Mouse (Mus musculus) frontal cortex, adult (tissue): Measurements from ENCODE around the gene Zcchc3.
"Not testable (repeated sequence)": the region's sequence is repeated elsewhere in the genome, so short reads cannot be mapped to it uniquely, and the experiment has no call there.

Experiments
- ATAC-seq: cut with Nextera tagmentation; 2 replicates; pipeline ENCODE4 v1.9.2; 2017; ENCODE audit warnings: mild to moderate bottlenecking, moderate library complexity, mixed read lengths; ENCODE audit not compliant: low TSS enrichment

The Zcchc3 gene

GRCm38 (mm10) chr2:152414591-152415165, at the start of gene Zcchc3:
Zcchc3 (minus strand) TSS chr2:152415027.
- ATAC-seq = peak; percentile 86

GRCm38 (mm10) chr2:152459241-152459640, 44.4 kb upstream of the Zcchc3 start:
- no peak for ATAC-seq

- ATAC-seq = no peak
Measured at GRCm38 (mm10) chr2:152452101-152452781, 37.4 kb upstream of the Zcchc3 start.

GRCm38 (mm10) chr2:152450241-152450640, 35.4 kb upstream of the Zcchc3 start:
- ATAC-seq = peak; percentile 82

- no peak for ATAC-seq
Measured at GRCm38 (mm10) chr2:152447461-152447860, 32.6 kb upstream of the Zcchc3 start.

GRCm38 (mm10) chr2:152446642-152447041, 31.8 kb upstream of the Zcchc3 start:
- no peak for ATAC-seq

- no peak for ATAC-seq
Measured at GRCm38 (mm10) chr2:152443281-152443680, 28.5 kb upstream of the Zcchc3 start.

GRCm38 (mm10) chr2:152442322-152442721, 27.5 kb upstream of the Zcchc3 start:
- ATAC-seq = no peak

GRCm38 (mm10) chr2:152439833-152440232, 25.0 kb upstream of the Zcchc3 start:
- ATAC-seq = no peak

- ATAC-seq = no peak
Measured at GRCm38 (mm10) chr2:152438963-152439362, 24.1 kb upstream of the Zcchc3 start.

GRCm38 (mm10) chr2:152436983-152437860, 22.4 kb upstream of the Zcchc3 start:
- ATAC-seq = peak; percentile 96

- ATAC-seq = no peak
Measured at GRCm38 (mm10) chr2:152436405-152436901, 21.6 kb upstream of the Zcchc3 start.

GRCm38 (mm10) chr2:152428481-152428880, 13.7 kb upstream of the Zcchc3 start:
- ATAC-seq = not testable (repeated sequence)

- ATAC-seq = peak; percentile 95
Measured at GRCm38 (mm10) chr2:152427493-152427892, 12.7 kb upstream of the Zcchc3 start.

GRCm38 (mm10) chr2:152415786-152416185, 959 bp upstream of the Zcchc3 start:
- no peak for ATAC-seq

- no peak for ATAC-seq
Measured at GRCm38 (mm10) chr2:152415287-152415686, 460 bp upstream of the Zcchc3 start, which contains the start of gene 6820408C15Rik. 6820408C15Rik (plus strand) TSS chr2:152415587.

GRCm38 (mm10) chr2:152413765-152414584, 852 bp downstream of the Zcchc3 start:
- peak; percentile 6; the same call in 1 of the 2 replicates for ATAC-seq

- ATAC-seq = no peak
Measured at GRCm38 (mm10) chr2:152413158-152413764, 1.6 kb downstream of the Zcchc3 start.

- ATAC-seq = no peak
Measured at GRCm38 (mm10) chr2:152412526-152413157, 2.2 kb downstream of the Zcchc3 start.

GRCm38 (mm10) chr2:152411471-152411870, 3.4 kb downstream of the Zcchc3 start:
- 0 out of 2 replicates have a peak, but pooled peaks have one; percentile 0 for ATAC-seq
